Mouse (Mus musculus): ENCODE measurements around the gene Slc7a8. TPM values are rescaled to one million over a fixed set of nuclear protein-coding genes. Genes with fewer than 3 reads are reported as not detected.

Gene Slc7a8
- polyA plus RNA-seq, 1 experiment from 2014 or later: 3.9 TPM

DNA sequence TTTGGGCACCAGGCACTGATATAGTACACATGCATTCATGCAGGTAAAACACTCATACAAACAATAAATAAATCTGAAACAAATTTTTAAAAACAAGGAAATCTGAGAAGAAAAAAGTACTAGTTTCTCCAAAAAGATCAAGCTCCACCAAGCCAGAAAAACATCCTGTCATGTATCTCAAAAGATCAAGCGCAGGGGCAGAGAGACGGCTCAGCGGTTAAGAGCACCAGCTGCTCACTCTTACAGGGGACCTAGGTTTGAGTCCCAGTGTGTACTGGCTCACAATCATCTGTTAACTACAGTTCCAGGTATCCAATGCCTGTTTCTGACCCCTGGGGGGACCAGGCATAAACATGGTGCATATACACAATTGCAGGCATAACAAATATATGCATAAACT, 99.3 kb downstream of the Slc7a8 start:
- H3K4me2 ChIP-seq (replicated peaks): no peak overlapping the region
- H3K4me3 ChIP-seq: no peak overlapping the region
- no peak for ATAC-seq (ENCODE audit: low FRiP score)
- no peaks in the 10 kb centered on the region for H3K27me3 ChIP-seq
- H3K36me3 ChIP-seq: peaks cover 29% of the 10 kb centered on the region
- H3K27ac ChIP-seq: no peak overlapping the region
- no peak overlapping the region for H3K9ac ChIP-seq
- 93% methylated on average over 3 of the region's 3 CpGs for WGBS
- peaks cover 9% of the 10 kb centered on the region for H3K4me1 ChIP-seq
- H3K9me3 ChIP-seq (replicated peaks): no peaks in the 10 kb centered on the region

DNA sequence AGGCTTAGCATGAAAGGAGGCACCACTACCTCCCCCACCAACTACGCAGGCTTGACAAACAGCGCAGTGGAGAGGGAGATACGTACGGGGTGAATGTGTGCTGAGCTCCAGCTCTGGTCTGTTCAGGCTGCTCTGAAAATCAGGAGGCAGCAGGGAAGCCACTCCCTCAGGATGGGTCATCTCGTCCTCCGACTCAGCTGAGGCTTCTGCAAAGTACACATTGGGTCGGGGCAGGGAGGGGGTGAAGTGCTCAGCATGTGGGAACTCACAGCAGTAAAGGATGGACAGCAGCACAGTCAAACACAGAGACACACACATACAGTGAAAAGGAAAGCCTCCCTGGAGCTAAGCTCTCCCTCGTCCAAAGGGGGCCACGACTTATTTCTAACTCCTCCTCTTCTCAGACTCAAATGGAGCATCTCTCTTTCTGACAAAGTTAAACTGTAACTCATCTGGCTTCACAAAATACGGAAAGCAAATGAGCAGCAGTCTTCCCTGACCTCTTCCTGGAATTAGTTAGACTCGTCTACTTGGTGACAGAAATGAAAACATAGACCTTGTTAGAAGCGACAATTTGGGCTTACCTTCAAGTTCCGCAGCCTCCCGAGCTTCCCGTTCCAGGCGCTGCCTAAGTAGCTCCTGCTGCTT, 103.0 kb downstream of the Slc7a8 start:
- Histone ChIP-seq H3K9ac (no peak overlapping the region), H3K27ac (no peak overlapping the region), H3K9me3 (replicated peaks) (no peaks in the 10 kb centered on the region), H3K27me3 (no peaks in the 10 kb centered on the region), H3K4me1 (no peaks in the 10 kb centered on the region), H3K36me3 (peaks cover 53% of the 10 kb centered on the region), H3K4me2 (replicated peaks) (no peak overlapping the region), H3K4me3 (no peak overlapping the region)
- no peak for ATAC-seq (ENCODE audit: low FRiP score)
- WGBS: 84% methylated on average over 16 of the region's 16 CpGs

DNA sequence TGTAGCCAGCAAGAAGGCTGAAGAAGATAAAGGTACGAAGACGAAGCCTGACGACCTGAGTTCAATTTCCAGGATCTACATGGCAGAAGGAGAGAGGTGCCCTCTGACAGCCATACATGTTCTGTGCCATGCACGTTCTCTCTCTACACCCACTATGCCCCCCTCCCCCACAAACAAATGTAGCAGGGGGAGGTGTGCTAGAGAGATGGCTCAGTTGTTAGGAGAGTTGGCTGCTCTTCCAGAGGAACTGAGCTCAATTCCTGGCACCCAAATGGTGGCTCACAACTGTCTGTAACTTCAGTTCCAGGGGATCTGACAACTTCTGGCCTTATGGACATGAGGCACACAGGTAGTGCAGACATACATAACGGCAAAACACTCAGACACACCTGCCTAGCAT, 105.5 kb downstream of the Slc7a8 start:
- no peak for ATAC-seq (ENCODE audit: low FRiP score)
- Histone ChIP-seq H3K4me3 (no peak overlapping the region), H3K9me3 (replicated peaks) (no peaks in the 10 kb centered on the region), H3K4me2 (replicated peaks) (no peak overlapping the region), H3K27ac (no peak overlapping the region), H3K36me3 (peaks cover 63% of the 10 kb centered on the region), H3K27me3 (no peaks in the 10 kb centered on the region), H3K4me1 (no peaks in the 10 kb centered on the region), H3K9ac (no peak overlapping the region)
- 90% methylated on average over 5 of the region's 5 CpGs for WGBS

DNA sequence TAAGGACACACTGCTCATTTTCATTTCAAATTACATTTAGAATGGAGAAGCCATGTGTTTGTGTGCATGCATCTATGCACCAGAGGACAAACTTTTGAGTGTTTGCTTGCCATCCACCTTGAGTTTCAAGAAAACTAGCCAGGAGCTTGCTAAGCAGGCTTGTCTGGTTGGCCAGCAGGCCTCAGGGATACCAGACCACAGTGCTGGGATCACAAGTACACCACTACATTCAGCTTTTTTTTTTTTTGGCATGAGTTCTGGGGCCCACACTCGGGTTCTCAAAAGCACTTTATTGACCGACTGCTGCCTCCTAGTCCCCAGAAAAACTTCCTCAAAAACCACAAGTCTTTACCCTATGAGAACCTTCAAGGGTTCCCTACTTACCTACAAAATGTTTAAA, 107.4 kb downstream of the Slc7a8 start:
- WGBS: 91% methylated on average over 2 of the region's 2 CpGs
- Histone ChIP-seq H3K4me2 (replicated peaks) (no peak overlapping the region), H3K27me3 (no peaks in the 10 kb centered on the region), H3K36me3 (peaks cover 65% of the 10 kb centered on the region), H3K9me3 (replicated peaks) (no peaks in the 10 kb centered on the region), H3K4me3 (no peak overlapping the region), H3K4me1 (no peaks in the 10 kb centered on the region), H3K27ac (no peak overlapping the region), H3K9ac (no peak overlapping the region)
- no peak for ATAC-seq (ENCODE audit: low FRiP score)

Other genes starting within 250 kb of the Slc7a8 start
- gene Haus4, start 227.3 kb downstream of the Slc7a8 start, polyA plus RNA-seq (2016; fragmentation: Nextera tagmentation; extraction: Ambion mirVana): 32.4 and 37.2 TPM in 2 replicates
- gene Ajuba, start 204.4 kb downstream of the Slc7a8 start, polyA plus RNA-seq (2016; fragmentation: Nextera tagmentation; extraction: Ambion mirVana): 37.9 and 40.9 TPM in 2 replicates
- gene 4931414P19Rik, start 176.0 kb downstream of the Slc7a8 start, polyA plus RNA-seq (2016; fragmentation: Nextera tagmentation; extraction: Ambion mirVana): 8.2 and 9.1 TPM in 2 replicates
- 354 and 376 TPM in 2 replicates for gene Psmb5, start 163.9 kb downstream of the Slc7a8 start, polyA plus RNA-seq (2016; fragmentation: Nextera tagmentation; extraction: Ambion mirVana)
- gene Psmb11, start 160.5 kb downstream of the Slc7a8 start, polyA plus RNA-seq (2016; fragmentation: Nextera tagmentation; extraction: Ambion mirVana): not detected in 2 replicates
- gene Gm17606, start 141.0 kb downstream of the Slc7a8 start, polyA plus RNA-seq (2016; fragmentation: Nextera tagmentation; extraction: Ambion mirVana): not detected in 2 replicates
- 10.3 and 10.9 TPM in 2 replicates for gene Cdh24, start 140.6 kb downstream of the Slc7a8 start, polyA plus RNA-seq (2016; fragmentation: Nextera tagmentation; extraction: Ambion mirVana)
- gene 1700123O20Rik, start 95.7 kb downstream of the Slc7a8 start, polyA plus RNA-seq (2016; fragmentation: Nextera tagmentation; extraction: Ambion mirVana): 83.3 and 86.4 TPM in 2 replicates
- gene Acin1, start 95.0 kb downstream of the Slc7a8 start, polyA plus RNA-seq (2016; fragmentation: Nextera tagmentation; extraction: Ambion mirVana): 158 and 168 TPM in 2 replicates
- gene Gm29776, start 83.1 kb downstream of the Slc7a8 start, polyA plus RNA-seq (2016; fragmentation: Nextera tagmentation; extraction: Ambion mirVana): 0.16 and 0.21 TPM in 2 replicates
- gene Cebpe, start 69.8 kb downstream of the Slc7a8 start, polyA plus RNA-seq (2016; fragmentation: Nextera tagmentation; extraction: Ambion mirVana): 0.31 TPM in 1 of 2 replicates, not detected in the other
- gene Rnf212b, start 32.2 kb upstream of the Slc7a8 start, polyA plus RNA-seq (2016; fragmentation: Nextera tagmentation; extraction: Ambion mirVana): not detected in 2 replicates
- gene Homez, start 89.0 kb upstream of the Slc7a8 start, polyA plus RNA-seq (2016; fragmentation: Nextera tagmentation; extraction: Ambion mirVana): 11.0 and 14.0 TPM in 2 replicates
- 0.48 and 1.5 TPM in 2 replicates for gene Ppp1r3e, start 95.6 kb upstream of the Slc7a8 start, polyA plus RNA-seq (2016; fragmentation: Nextera tagmentation; extraction: Ambion mirVana)
- 3.6 and 3.7 TPM in 2 replicates for gene Bcl2l2, start 101.4 kb upstream of the Slc7a8 start, polyA plus RNA-seq (2016; fragmentation: Nextera tagmentation; extraction: Ambion mirVana)
- gene Gm20521, start 101.5 kb upstream of the Slc7a8 start, polyA plus RNA-seq (2016; fragmentation: Nextera tagmentation; extraction: Ambion mirVana): 0.32 TPM in 1 of 2 replicates, not detected in the other
- 200 and 201 TPM in 2 replicates for gene Pabpn1, start 110.6 kb upstream of the Slc7a8 start, polyA plus RNA-seq (2016; fragmentation: Nextera tagmentation; extraction: Ambion mirVana)
- gene Slc22a17, start 131.2 kb upstream of the Slc7a8 start, polyA plus RNA-seq (2016; fragmentation: Nextera tagmentation; extraction: Ambion mirVana): 135 and 137 TPM in 2 replicates
- 28.4 and 32.9 TPM in 2 replicates for gene Efs, start 144.2 kb upstream of the Slc7a8 start, polyA plus RNA-seq (2016; fragmentation: Nextera tagmentation; extraction: Ambion mirVana)
- gene Il25, start 150.7 kb upstream of the Slc7a8 start, polyA plus RNA-seq (2016; fragmentation: Nextera tagmentation; extraction: Ambion mirVana): not detected in 2 replicates
- gene Cmtm5, start 154.3 kb upstream of the Slc7a8 start, polyA plus RNA-seq (2016; fragmentation: Nextera tagmentation; extraction: Ambion mirVana): 5.2 and 6.3 TPM in 2 replicates
- 0.81 and 1.4 TPM in 2 replicates for gene Myh6, start 185.0 kb upstream of the Slc7a8 start, polyA plus RNA-seq (2016; fragmentation: Nextera tagmentation; extraction: Ambion mirVana)
- gene Gm17428, start 195.0 kb upstream of the Slc7a8 start, polyA plus RNA-seq (2016; fragmentation: Nextera tagmentation; extraction: Ambion mirVana): not detected in 2 replicates
- 4.9 and 9.1 TPM in 2 replicates for gene Myh7, start 212.7 kb upstream of the Slc7a8 start, polyA plus RNA-seq (2016; fragmentation: Nextera tagmentation; extraction: Ambion mirVana)
- gene Ngdn, start 233.5 kb upstream of the Slc7a8 start, polyA plus RNA-seq (2016; fragmentation: Nextera tagmentation; extraction: Ambion mirVana): 63.2 and 63.4 TPM in 2 replicates

Measured in hindbrain, embryonic 12.5 days (tissue).